Mouse (Mus musculus): ENCODE measurements around the gene Hnrnpl. TPM values are rescaled to one million over a fixed set of nuclear protein-coding genes. Genes with fewer than 3 reads are reported as not detected.

The Hnrnpl gene
- polyA plus RNA-seq, 1 experiment from 2014 or later: 312 TPM

- H3K4me3 ChIP-seq (ENCODE audit: low read depth, low read length): no peak overlapping the region
- WGBS: 77% methylated on average over 4 of the region's 4 CpGs
- H3K4me1 ChIP-seq (replicated peaks; ENCODE audit: control insufficient read depth, insufficient read depth, low read length): peaks cover 11% of the 10 kb centered on the region; the same call in 1 of the 2 replicates
- DNase-seq (ENCODE audit: low spot score) (no peak), ATAC-seq (ENCODE audit: low FRiP score) (no peak)
- H3K4me2 ChIP-seq (replicated peaks; ENCODE audit: low read depth, low read length): no peak overlapping the region
- no peak overlapping the region for H3K9ac ChIP-seq (ENCODE audit: low read depth, low read length)
- H3K27ac ChIP-seq (ENCODE audit: low read depth, low read length): no peak overlapping the region
- no peaks in the 10 kb centered on the region for H3K36me3 ChIP-seq (ENCODE audit: control insufficient read depth, insufficient read depth, low read length)
- no peaks in the 10 kb centered on the region for H3K27me3 ChIP-seq (ENCODE audit: control insufficient read depth, insufficient read depth, low read length)
- no peaks in the 10 kb centered on the region for H3K9me3 ChIP-seq (ENCODE audit: control insufficient read depth, low read length)
Observed at GRCm38 (mm10) chr7:28806869-28807268, 1.5 kb upstream of the Hnrnpl start.

DNA sequence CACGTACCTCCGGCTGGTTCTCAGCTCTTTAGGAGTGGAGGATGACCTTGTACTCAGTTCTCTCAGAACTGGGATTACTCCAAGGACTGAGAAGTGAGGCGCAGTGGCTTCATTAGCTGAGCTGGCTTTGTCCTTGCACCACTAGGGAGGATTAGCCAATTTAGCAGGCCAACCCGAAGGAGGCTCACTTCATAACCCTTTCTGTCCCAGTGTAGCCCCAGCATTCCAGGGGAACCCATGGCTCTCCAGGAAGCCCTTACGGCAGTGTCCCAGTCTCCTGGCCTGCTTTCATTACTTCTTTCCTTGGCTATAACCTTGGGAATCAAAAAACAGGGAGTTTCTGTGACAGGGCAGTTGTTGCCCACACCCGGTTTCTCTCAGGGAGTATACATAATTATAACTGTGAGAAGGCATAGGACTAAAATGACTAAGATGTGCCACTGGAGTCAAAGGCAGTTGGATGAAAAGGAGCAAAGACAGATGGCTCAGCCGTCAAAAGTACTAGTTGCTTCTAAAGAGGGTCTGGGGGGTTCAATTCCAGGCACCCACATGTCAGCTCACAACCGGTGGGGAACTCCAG is 610 bp upstream of the Hnrnpl start:
- Histone ChIP-seq H3K4me1 (replicated peaks; ENCODE audit: control insufficient read depth, insufficient read depth, low read length) (peaks cover 13% of the 10 kb centered on the region), H3K27ac (ENCODE audit: low read depth, low read length) (0 out of 2 replicates have a peak overlapping the region, but pooled peaks have one; percentile 99), H3K36me3 (ENCODE audit: control insufficient read depth, insufficient read depth, low read length) (no peaks in the 10 kb centered on the region; the same call in 1 of the 2 replicates), H3K9me3 (ENCODE audit: control insufficient read depth, low read length) (no peaks in the 10 kb centered on the region), H3K27me3 (ENCODE audit: control insufficient read depth, insufficient read depth, low read length) (no peaks in the 10 kb centered on the region), H3K4me2 (replicated peaks; ENCODE audit: low read depth, low read length) (peak overlapping the region; percentile 80), H3K9ac (ENCODE audit: low read depth, low read length) (peak overlapping the region; percentile 76; the same call in 1 of the 2 replicates), H3K4me3 (ENCODE audit: low read depth, low read length) (peak overlapping the region; percentile 91; the same call in 1 of the 2 replicates)
- no peak for DNase-seq (ENCODE audit: low spot score)
- 49% methylated on average over 6 of the region's 8 CpGs for WGBS
- no peak for ATAC-seq (ENCODE audit: low FRiP score)

- Histone ChIP-seq H3K27ac (ENCODE audit: low read depth, low read length) (peak overlapping the region; percentile 99), H3K4me3 (ENCODE audit: low read depth, low read length) (peak overlapping the region; percentile 91), H3K9me3 (ENCODE audit: control insufficient read depth, low read length) (no peaks in the 10 kb centered on the region), H3K36me3 (ENCODE audit: control insufficient read depth, insufficient read depth, low read length) (peaks cover 9% of the 10 kb centered on the region), H3K27me3 (ENCODE audit: control insufficient read depth, insufficient read depth, low read length) (no peaks in the 10 kb centered on the region), H3K4me1 (replicated peaks; ENCODE audit: control insufficient read depth, insufficient read depth, low read length) (peaks cover 17% of the 10 kb centered on the region), H3K9ac (ENCODE audit: low read depth, low read length) (peak overlapping the region; percentile 76), H3K4me2 (replicated peaks; ENCODE audit: low read depth, low read length) (peak overlapping the region; percentile 80)
- peak; percentile 67 for ATAC-seq (ENCODE audit: low FRiP score)
- under 1% methylated on average over 21 of the region's 32 CpGs for WGBS
- DNase-seq (ENCODE audit: low spot score): peak; percentile 95
Observed at GRCm38 (mm10) chr7:28808957-28809393, 634 bp downstream of the Hnrnpl start.

GRCm38 (mm10) chr7:28809401-28810089 is 1.2 kb downstream of the Hnrnpl start:
- Histone ChIP-seq H3K4me3 (ENCODE audit: low read depth, low read length) (peak overlapping the region; percentile 91), H3K9me3 (ENCODE audit: control insufficient read depth, low read length) (no peaks in the 10 kb centered on the region), H3K36me3 (ENCODE audit: control insufficient read depth, insufficient read depth, low read length) (peaks cover 11% of the 10 kb centered on the region), H3K27ac (ENCODE audit: low read depth, low read length) (peak overlapping the region; percentile 99), H3K27me3 (ENCODE audit: control insufficient read depth, insufficient read depth, low read length) (no peaks in the 10 kb centered on the region), H3K9ac (ENCODE audit: low read depth, low read length) (peak overlapping the region; percentile 76), H3K4me2 (replicated peaks; ENCODE audit: low read depth, low read length) (peak overlapping the region; percentile 80), H3K4me1 (replicated peaks; ENCODE audit: control insufficient read depth, insufficient read depth, low read length) (peaks cover 17% of the 10 kb centered on the region)
- ATAC-seq (ENCODE audit: low FRiP score): peak; percentile 37
- peak; percentile 80 for DNase-seq (ENCODE audit: low spot score)
- under 1% methylated on average over 35 of the region's 35 CpGs for WGBS

- peaks cover 17% of the 10 kb centered on the region for H3K4me1 ChIP-seq (replicated peaks; ENCODE audit: control insufficient read depth, insufficient read depth, low read length)
Observed at GRCm38 (mm10) chr7:28810107-28811066, 2.0 kb downstream of the Hnrnpl start.

DNA sequence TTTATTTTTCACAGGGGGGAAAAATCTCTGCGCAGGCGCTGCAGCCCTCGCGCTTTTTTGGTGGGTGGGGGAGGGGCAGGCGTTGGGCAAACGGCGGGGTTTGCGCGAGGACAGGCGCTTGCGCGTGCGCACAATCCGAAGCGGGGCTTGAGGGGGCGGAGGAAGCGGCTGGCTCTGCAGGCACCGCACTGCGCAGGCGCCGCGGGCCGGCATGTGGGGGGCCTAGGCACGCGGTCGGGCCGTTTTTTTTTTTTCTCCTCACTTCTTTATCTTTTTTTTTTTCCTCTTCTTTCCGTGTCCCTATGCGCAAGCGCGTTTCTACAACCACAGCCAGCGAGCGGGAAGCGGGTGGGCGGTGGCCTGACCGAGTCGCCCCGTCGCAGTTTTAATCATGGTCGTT is 2.9 kb downstream of the Hnrnpl start:
- Histone ChIP-seq H3K36me3 (ENCODE audit: control insufficient read depth, insufficient read depth, low read length) (peaks cover 24% of the 10 kb centered on the region), H3K4me2 (replicated peaks; ENCODE audit: low read depth, low read length) (peak overlapping the region; percentile 79), H3K27me3 (ENCODE audit: control insufficient read depth, insufficient read depth, low read length) (no peaks in the 10 kb centered on the region), H3K4me1 (replicated peaks; ENCODE audit: control insufficient read depth, insufficient read depth, low read length) (peaks cover 20% of the 10 kb centered on the region), H3K27ac (ENCODE audit: low read depth, low read length) (peak overlapping the region; percentile 97), H3K4me3 (ENCODE audit: low read depth, low read length) (peak overlapping the region; percentile 91), H3K9me3 (ENCODE audit: control insufficient read depth, low read length) (no peaks in the 10 kb centered on the region), H3K9ac (ENCODE audit: low read depth, low read length) (peak overlapping the region; percentile 94)
- WGBS: under 1% methylated on average over 40 of the region's 40 CpGs
- DNase-seq (ENCODE audit: low spot score) (peak; percentile 96), ATAC-seq (ENCODE audit: low FRiP score) (peak; percentile 24; the same call in 1 of the 2 replicates)

More at GRCm38 (mm10) chr7:28810107-28811066, 2.0 kb downstream of the Hnrnpl start:
- H3K4me2 ChIP-seq (replicated peaks; ENCODE audit: low read depth, low read length): peak overlapping the region; percentile 80
- ATAC-seq (ENCODE audit: low FRiP score): peak; percentile 92
- peak; percentile 99 for DNase-seq (ENCODE audit: low spot score)
- peak overlapping the region; percentile 99 for H3K27ac ChIP-seq (ENCODE audit: low read depth, low read length)
- H3K4me3 ChIP-seq (ENCODE audit: low read depth, low read length): peak overlapping the region; percentile 91
- H3K36me3 ChIP-seq (ENCODE audit: control insufficient read depth, insufficient read depth, low read length): peaks cover 18% of the 10 kb centered on the region
- no peaks in the 10 kb centered on the region for H3K27me3 ChIP-seq (ENCODE audit: control insufficient read depth, insufficient read depth, low read length)
- H3K9ac ChIP-seq (ENCODE audit: low read depth, low read length): peak overlapping the region; percentile 94
- under 1% methylated on average over 58 of the region's 70 CpGs for WGBS
- H3K9me3 ChIP-seq (ENCODE audit: control insufficient read depth, low read length): no peaks in the 10 kb centered on the region

DNA sequence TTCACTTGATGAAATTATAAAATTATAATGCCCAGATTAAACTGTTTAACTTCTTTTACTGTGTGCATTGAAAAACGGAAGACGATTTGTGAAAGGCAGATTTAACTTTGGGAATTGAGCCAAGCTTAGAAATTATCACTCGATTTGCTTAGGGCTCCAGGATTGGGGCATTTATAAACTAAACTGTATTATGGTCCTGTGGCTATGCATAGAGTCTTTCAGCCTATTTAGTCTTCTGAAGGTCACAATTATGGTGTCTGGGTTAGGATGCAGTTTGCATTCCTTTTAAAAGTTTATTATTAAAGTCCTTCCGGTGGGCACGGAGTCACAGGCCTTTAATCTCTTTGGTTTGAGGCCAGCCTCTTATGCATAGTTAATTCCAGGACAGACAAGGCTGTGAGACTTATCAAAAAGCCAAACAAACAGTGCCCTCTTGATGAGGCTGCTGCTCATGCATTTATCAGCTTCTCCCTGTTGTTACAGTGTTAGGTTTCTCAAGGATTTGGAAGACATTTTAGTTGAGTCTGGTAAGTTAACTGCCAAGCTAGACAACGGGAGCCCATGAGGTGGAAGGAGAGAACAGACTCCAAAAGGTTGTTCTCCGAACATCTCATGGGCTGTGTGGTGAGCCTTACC is 3.4 kb downstream of the Hnrnpl start:
- DNase-seq (ENCODE audit: low spot score) (no peak), ATAC-seq (ENCODE audit: low FRiP score) (no peak)
- Histone ChIP-seq H3K36me3 (ENCODE audit: control insufficient read depth, insufficient read depth, low read length) (peaks cover 28% of the 10 kb centered on the region), H3K9ac (ENCODE audit: low read depth, low read length) (peak overlapping the region; percentile 94), H3K4me1 (replicated peaks; ENCODE audit: control insufficient read depth, insufficient read depth, low read length) (peaks cover 20% of the 10 kb centered on the region), H3K4me3 (ENCODE audit: low read depth, low read length) (peak overlapping the region; percentile 91), H3K9me3 (ENCODE audit: control insufficient read depth, low read length) (no peaks in the 10 kb centered on the region), H3K27ac (ENCODE audit: low read depth, low read length) (peak overlapping the region; percentile 4; the same call in 1 of the 2 replicates), H3K4me2 (replicated peaks; ENCODE audit: low read depth, low read length) (peak overlapping the region; percentile 79), H3K27me3 (ENCODE audit: control insufficient read depth, insufficient read depth, low read length) (no peaks in the 10 kb centered on the region)
- whole genome bisulfite sequencing: 16% methylated on average over 7 of the region's 7 CpGs

DNA sequence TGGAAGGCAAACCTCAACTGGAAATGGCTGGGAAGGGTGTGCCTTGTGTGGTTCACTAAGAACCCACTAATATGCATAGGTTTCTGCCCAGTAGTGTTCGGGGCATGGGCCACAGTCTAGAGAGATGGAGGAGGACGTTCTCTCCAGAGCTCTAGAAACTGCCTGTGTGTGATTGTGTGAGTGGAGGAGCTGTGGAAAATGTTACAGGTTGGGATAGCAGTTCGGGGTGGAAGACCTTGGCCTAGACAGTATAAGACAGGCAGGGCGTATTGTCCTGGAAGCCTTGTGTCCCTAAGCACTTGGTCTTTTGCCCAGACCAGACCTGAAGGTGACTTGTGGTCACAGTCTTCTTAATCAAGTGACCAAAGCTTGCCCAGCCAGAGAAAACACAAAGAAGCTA is 4.1 kb downstream of the Hnrnpl start:
- WGBS: 75% methylated on average over 4 of the region's 4 CpGs
- Histone ChIP-seq H3K9ac (ENCODE audit: low read depth, low read length) (no peak overlapping the region), H3K9me3 (ENCODE audit: control insufficient read depth, low read length) (no peaks in the 10 kb centered on the region), H3K36me3 (ENCODE audit: control insufficient read depth, insufficient read depth, low read length) (peaks cover 33% of the 10 kb centered on the region), H3K4me2 (replicated peaks; ENCODE audit: low read depth, low read length) (peak overlapping the region; percentile 79), H3K27me3 (ENCODE audit: control insufficient read depth, insufficient read depth, low read length) (no peaks in the 10 kb centered on the region), H3K4me1 (replicated peaks; ENCODE audit: control insufficient read depth, insufficient read depth, low read length) (peaks cover 22% of the 10 kb centered on the region), H3K4me3 (ENCODE audit: low read depth, low read length) (peak overlapping the region; percentile 91), H3K27ac (ENCODE audit: low read depth, low read length) (no peak overlapping the region)
- no peak for DNase-seq (ENCODE audit: low spot score)
- no peak for ATAC-seq (ENCODE audit: low FRiP score)
